Mouse (Mus musculus): ENCODE data around the gene Ywhah. TPM values are rescaled to one million over a fixed set of nuclear protein-coding genes. Genes with fewer than 3 reads are reported as not detected.
"Not testable (repeated sequence)": the region's sequence is repeated elsewhere in the genome, so short reads cannot be mapped to it uniquely, and the experiment has no call there.

Ywhah gene
- polyA plus RNA-seq, 1 experiment from 2014 or later: 430 TPM

DNA sequence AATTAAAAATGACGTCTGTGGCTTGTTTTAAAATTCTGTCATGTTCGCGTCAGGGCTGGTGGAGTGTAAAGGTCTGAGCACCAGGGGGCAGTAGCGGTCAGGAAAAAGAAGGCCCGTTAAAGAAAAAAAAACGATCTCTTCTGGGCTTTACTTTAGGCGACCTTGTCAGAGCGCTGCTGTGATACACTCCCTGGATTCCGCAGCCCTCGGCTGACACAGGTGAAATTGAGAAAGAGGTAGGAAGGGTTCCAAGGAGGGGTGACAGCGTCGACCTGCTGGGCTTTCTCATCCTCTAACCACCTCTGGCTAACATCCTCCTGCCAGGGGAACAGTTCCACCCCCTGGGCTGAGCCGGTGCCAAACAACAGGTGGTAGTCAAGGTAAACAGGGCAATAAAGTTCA, 20.9 kb downstream of the Ywhah start:
- H3K4me3 ChIP-seq: peak overlapping the region; percentile 33
- 6% methylated on average over 13 of the region's 13 CpGs for WGBS
- H3K9me3 ChIP-seq: no peaks in the 10 kb centered on the region
- H3K27ac ChIP-seq: no peak overlapping the region
- no peaks in the 10 kb centered on the region for H3K36me3 ChIP-seq
- H3K4me1 ChIP-seq (replicated peaks): 0 out of 2 replicates have a peak, but pooled peaks cover 2% of the 10 kb centered on the region
- no peaks in the 10 kb centered on the region for H3K27me3 ChIP-seq (ENCODE audit: insufficient read depth, poor library complexity, severe bottlenecking)
- DNase-seq (ENCODE audit: low spot score): peak; percentile 65

DNA sequence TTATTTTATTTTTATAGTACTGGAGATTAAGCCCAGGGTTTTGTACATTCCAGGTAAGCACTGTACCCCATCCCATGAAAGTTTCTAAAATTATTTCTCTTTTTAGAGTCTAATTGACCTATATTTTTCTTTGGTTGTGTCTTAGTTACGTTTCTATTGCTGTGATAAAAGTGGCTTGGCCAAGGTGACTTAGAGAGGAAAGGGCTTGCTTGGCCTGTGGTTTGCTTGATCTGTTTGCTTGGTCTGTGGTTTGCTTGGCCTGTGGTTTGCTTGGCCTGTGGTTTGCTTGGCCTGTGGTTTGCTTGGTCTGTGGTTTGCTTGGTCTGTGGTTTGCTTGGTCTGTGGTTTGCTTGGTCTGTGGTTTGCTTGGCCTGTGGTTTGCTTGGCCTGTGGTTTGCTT, 22.1 kb downstream of the Ywhah start:
- H3K27ac ChIP-seq; H3K9me3 ChIP-seq; H3K27me3 ChIP-seq (ENCODE audit: insufficient read depth, poor library complexity, severe bottlenecking); H3K4me3 ChIP-seq; H3K36me3 ChIP-seq; H3K4me1 ChIP-seq (replicated peaks); DNase-seq (ENCODE audit: low spot score): not testable (repeated sequence)
- WGBS: 84% methylated on average over 1 of the region's 1 CpGs

DNA sequence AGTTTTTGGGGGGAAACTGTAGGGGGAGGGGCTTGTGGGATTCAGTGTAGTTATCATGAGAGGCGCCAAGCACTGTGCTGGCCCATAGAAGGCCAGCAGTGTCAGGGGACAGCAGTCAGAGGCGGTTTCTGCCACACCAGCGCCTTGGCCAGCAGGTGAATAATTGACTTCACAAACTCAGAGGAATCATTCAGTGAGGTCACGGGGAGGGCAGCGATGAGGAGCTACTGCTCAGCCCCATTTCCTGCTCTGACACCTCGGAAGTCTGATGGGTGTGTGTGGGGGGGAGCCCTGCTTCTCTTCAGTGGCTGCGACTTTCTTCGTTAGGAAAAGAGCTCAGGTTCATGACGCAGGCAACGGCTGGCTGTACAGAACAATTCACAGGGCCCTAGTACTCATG, 24.8 kb downstream of the Ywhah start:
- Histone ChIP-seq H3K27ac (no peak overlapping the region), H3K4me1 (replicated peaks) (0 out of 2 replicates have a peak, but pooled peaks cover 2% of the 10 kb centered on the region), H3K9me3 (no peaks in the 10 kb centered on the region), H3K4me3 (no peak overlapping the region), H3K36me3 (no peaks in the 10 kb centered on the region), H3K27me3 (ENCODE audit: insufficient read depth, poor library complexity, severe bottlenecking) (no peaks in the 10 kb centered on the region)
- DNase-seq (ENCODE audit: low spot score): no peak
- WGBS: 75% methylated on average over 10 of the region's 10 CpGs

GRCm38 (mm10) chr5:33044636-33045315, 26.2 kb downstream of the Ywhah start:
- Histone ChIP-seq H3K27me3 (ENCODE audit: insufficient read depth, poor library complexity, severe bottlenecking) (no peaks in the 10 kb centered on the region), H3K36me3 (no peaks in the 10 kb centered on the region), H3K4me1 (replicated peaks) (no peaks in the 10 kb centered on the region), H3K4me3 (no peak overlapping the region), H3K9me3 (no peaks in the 10 kb centered on the region), H3K27ac (no peak overlapping the region)
- DNase-seq (ENCODE audit: low spot score): no peak
- 94% methylated on average over 12 of the region's 12 CpGs for WGBS

DNA sequence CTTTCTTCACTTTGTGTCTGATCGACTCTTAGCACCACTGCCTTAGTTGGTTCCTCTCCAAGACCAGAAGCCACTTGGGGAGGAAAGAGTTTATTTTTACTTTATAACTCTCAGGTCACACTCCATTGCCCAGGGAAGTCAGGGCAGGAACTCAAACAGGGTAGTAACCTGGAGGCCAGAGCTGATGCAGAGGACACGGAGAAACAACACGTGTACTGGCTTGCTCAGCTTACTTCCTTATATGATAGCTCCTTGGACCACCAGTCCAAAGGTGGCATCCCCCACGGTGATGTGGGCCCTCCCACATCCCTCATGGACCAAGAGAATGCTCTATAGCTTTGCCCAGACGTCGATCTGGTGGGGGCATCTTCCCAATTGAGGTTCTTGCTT, 26.7 kb downstream of the Ywhah start:
- Histone ChIP-seq H3K36me3 (no peaks in the 10 kb centered on the region), H3K4me3 (no peak overlapping the region), H3K27ac (no peak overlapping the region), H3K9me3 (no peaks in the 10 kb centered on the region), H3K4me1 (replicated peaks) (no peaks in the 10 kb centered on the region), H3K27me3 (ENCODE audit: insufficient read depth, poor library complexity, severe bottlenecking) (no peaks in the 10 kb centered on the region)
- 88% methylated on average over 6 of the region's 6 CpGs for WGBS
- DNase-seq (ENCODE audit: low spot score): no peak

DNA sequence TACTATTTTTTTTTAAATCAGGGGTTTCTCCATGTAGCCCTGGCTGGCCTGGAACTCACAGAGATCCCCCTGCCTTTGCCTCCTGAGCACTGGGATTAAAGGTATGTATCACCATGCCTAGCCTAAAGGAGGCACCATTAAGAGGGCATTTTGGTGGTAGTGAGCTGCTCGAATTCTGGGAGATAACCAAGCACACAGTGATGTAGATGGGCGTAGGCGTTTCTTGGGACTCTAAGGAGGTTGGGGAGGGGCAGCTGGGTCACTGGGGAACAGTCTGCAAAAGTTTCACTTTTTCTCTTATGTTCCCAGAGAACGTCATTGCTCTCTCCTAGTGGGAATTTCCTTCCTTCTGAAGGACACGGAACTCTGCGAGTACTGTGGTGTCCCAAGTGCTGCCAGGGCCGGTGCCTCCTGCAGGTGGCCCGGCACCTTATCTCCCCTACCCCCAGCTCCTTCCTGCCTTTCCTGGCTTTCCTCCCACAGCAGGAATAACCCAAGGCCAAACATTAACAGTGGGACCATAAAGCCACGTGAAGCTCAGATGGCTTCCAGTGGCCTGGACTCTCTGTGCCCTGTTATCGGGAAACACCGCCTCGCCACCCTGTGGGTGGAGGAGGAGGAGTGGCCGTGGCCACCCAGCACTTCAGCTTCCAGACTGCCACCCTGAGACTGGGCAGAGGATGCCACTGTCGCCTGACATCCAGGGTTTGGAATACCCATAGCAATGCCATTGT, 34.4 kb downstream of the Ywhah start:
- H3K4me3 ChIP-seq: no peak overlapping the region
- WGBS: 83% methylated on average over 14 of the region's 14 CpGs
- H3K27ac ChIP-seq: no peak overlapping the region
- H3K4me1 ChIP-seq (replicated peaks): no peaks in the 10 kb centered on the region
- DNase-seq (ENCODE audit: low spot score): no peak
- no peaks in the 10 kb centered on the region for H3K27me3 ChIP-seq (ENCODE audit: insufficient read depth, poor library complexity, severe bottlenecking)
- no peaks in the 10 kb centered on the region for H3K9me3 ChIP-seq
- no peaks in the 10 kb centered on the region for H3K36me3 ChIP-seq

- H3K4me1 ChIP-seq (replicated peaks): no peaks in the 10 kb centered on the region
- DNase-seq (ENCODE audit: low spot score): no peak
- no peaks in the 10 kb centered on the region for H3K9me3 ChIP-seq
- H3K4me3 ChIP-seq: no peak overlapping the region
- no peaks in the 10 kb centered on the region for H3K27me3 ChIP-seq (ENCODE audit: insufficient read depth, poor library complexity, severe bottlenecking)
- WGBS: 84% methylated on average over 10 of the region's 10 CpGs
- H3K27ac ChIP-seq: no peak overlapping the region
- H3K36me3 ChIP-seq: no peaks in the 10 kb centered on the region
Observed at GRCm38 (mm10) chr5:33056126-33056765, 37.6 kb downstream of the Ywhah start.

DNA sequence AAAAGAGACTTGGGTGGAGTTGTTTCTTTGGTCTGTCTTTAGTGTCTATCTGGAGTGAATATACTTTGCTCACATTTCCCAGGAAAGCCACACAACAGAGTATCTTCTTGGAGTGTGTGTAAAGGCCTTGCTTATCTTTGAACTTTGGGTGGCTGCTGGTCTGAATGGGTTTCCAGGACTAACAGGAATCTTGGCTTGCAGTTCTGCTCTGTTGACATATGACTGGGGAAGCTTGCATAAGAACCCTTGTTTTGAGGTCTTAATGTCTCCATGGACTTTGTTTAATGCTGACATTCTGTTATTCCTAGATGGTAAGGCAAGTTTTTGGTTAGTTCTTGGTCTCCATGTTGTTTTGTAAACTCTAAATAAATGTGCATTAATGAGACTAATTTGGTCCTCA, 51.5 kb downstream of the Ywhah start:
- Histone ChIP-seq H3K4me3 (no peak overlapping the region), H3K4me1 (replicated peaks) (no peaks in the 10 kb centered on the region), H3K27me3 (ENCODE audit: insufficient read depth, poor library complexity, severe bottlenecking) (no peaks in the 10 kb centered on the region), H3K27ac (no peak overlapping the region), H3K36me3 (no peaks in the 10 kb centered on the region), H3K9me3 (no peaks in the 10 kb centered on the region)
- no peak for DNase-seq (ENCODE audit: low spot score)

DNA sequence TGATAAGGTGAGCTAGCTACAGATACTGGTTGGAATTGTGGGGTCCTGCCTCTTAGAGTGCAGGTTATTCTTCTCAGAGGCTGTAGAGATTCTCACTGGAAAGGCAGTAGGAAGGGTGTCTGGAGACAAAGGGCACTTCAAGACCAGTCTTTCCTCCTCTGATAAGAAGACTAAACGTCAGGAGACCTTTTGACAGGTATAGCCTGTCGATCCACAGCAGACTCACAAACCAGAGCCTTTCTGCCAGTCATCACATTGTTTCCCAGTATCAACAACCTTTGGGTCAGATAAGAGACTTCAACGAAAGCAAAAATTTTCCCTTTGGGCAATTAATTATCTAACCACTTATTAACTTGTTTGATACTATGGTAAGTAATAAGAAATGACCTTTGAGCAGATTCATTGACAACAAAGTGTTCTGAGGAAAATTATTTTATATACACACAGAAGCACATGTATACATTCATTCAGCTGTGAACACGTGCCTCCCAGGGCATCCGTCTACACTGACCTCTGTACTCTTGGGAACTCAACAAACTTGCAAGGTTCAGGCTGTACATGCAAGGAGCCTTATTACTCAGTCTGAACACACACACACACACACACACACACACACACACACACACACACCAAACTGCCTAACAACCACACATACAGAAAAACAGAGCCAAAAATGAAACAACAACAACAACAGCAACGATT, 58.0 kb downstream of the Ywhah start:
- 88% methylated on average over 6 of the region's 6 CpGs for WGBS
- no peaks in the 10 kb centered on the region for H3K27me3 ChIP-seq (ENCODE audit: insufficient read depth, poor library complexity, severe bottlenecking)

More for the DNA sequence above, 58.0 kb downstream of the Ywhah start:
- Histone ChIP-seq H3K9me3 (no peaks in the 10 kb centered on the region), H3K36me3 (no peaks in the 10 kb centered on the region), H3K27ac (no peak overlapping the region), H3K4me1 (replicated peaks) (no peaks in the 10 kb centered on the region), H3K4me3 (no peak overlapping the region)
- no peak for DNase-seq (ENCODE audit: low spot score)

Other genes with a start within 250 kb of the Ywhah start
- gene Pisd, start 233.2 kb upstream of the Ywhah start, polyA plus RNA-seq (2016; fragmentation: Nextera tagmentation; extraction: Ambion mirVana): 79.6 and 88.3 TPM in 2 replicates
- gene Gm20671, start 191.7 kb upstream of the Ywhah start, polyA plus RNA-seq (2016; fragmentation: Nextera tagmentation; extraction: Ambion mirVana): not detected in 2 replicates
- gene Prr14l, start 164.6 kb upstream of the Ywhah start, polyA plus RNA-seq (2016; fragmentation: Nextera tagmentation; extraction: Ambion mirVana): 17.6 and 18.2 TPM in 2 replicates
- 35.3 and 35.8 TPM in 2 replicates for gene Depdc5, start 155.1 kb upstream of the Ywhah start, polyA plus RNA-seq (2016; fragmentation: Nextera tagmentation; extraction: Ambion mirVana)
- not detected in 2 replicates for gene Slc5a1, start 85.4 kb downstream of the Ywhah start, polyA plus RNA-seq (2016; fragmentation: Nextera tagmentation; extraction: Ambion mirVana)
- 3.1 and 4.6 TPM in 2 replicates for gene Spon2, start 199.6 kb downstream of the Ywhah start, polyA plus RNA-seq (2016; fragmentation: Nextera tagmentation; extraction: Ambion mirVana)

All from hindbrain, embryonic 10.5 days (tissue).